Mouse (Mus musculus): ENCODE measurements around the gene Adam15. TPM values are rescaled to one million over a fixed set of nuclear protein-coding genes. Genes with fewer than 3 reads are reported as not detected.

The Adam15 gene
- total and polyA plus RNA-seq, 2 experiments from 2014 or later: 53.3 to 56.4 TPM

GRCm38 (mm10) chr3:89300071-89300470, 49.7 kb downstream of the Adam15 start:
- Histone ChIP-seq H3K9me3 (ENCODE audit: low read length) (no peaks in the 10 kb centered on the region), H3K9ac (no peak overlapping the region), H3K36me3 (ENCODE audit: insufficient read depth) (no peaks in the 10 kb centered on the region), H3K4me1 (ENCODE audit: insufficient read depth) (no peaks in the 10 kb centered on the region), H3K27me3 (ENCODE audit: insufficient read depth, low read length) (no peaks in the 10 kb centered on the region; the same call in 1 of the 2 replicates), H3K27ac (ENCODE audit: low read depth, low read length) (no peak overlapping the region), H3K4me2 (ENCODE audit: low read depth) (peak overlapping the region; percentile 32), H3K4me3 (ENCODE audit: low read depth, low read length) (no peak overlapping the region)
- TF ChIP-seq CTCF (IDR thresholded peaks at IDR 0.05; ENCODE audit: low read depth): no peak
- DNase-seq (no peak), ATAC-seq (no peak)
- WGBS: 62% methylated on average over 1 of the region's 1 CpGs

DNA sequence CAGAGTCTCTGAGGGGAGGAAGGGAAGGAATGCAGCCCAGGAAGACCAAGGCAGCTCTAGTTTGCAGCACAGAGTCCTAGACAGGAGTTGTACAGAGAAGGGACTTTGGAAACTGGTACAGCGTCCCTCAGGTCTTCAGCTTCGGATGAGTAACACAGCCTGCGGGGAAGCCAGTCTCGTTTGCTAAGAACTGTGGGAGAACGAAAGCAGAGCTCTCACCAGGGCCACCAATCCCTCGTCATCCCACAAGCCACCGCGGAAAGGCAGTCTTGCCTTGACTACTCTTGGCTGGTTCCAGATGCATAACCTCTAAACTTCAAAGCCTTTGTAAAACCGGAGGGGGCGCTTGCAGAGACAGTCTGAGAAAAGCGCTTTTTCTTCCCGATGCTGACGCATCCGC, 50.3 kb downstream of the Adam15 start:
- Histone ChIP-seq H3K9me3 (ENCODE audit: low read length) (no peaks in the 10 kb centered on the region), H3K4me2 (ENCODE audit: low read depth) (peak overlapping the region; percentile 32), H3K4me3 (ENCODE audit: low read depth, low read length) (no peak overlapping the region), H3K9ac (no peak overlapping the region), H3K27me3 (ENCODE audit: insufficient read depth, low read length) (no peaks in the 10 kb centered on the region; the same call in 1 of the 2 replicates), H3K27ac (ENCODE audit: low read depth, low read length) (no peak overlapping the region), H3K36me3 (ENCODE audit: insufficient read depth) (no peaks in the 10 kb centered on the region), H3K4me1 (ENCODE audit: insufficient read depth) (no peaks in the 10 kb centered on the region)
- ATAC-seq: peak; percentile 73
- peak; percentile 49 for DNase-seq
- TF ChIP-seq CTCF (IDR thresholded peaks at IDR 0.05; ENCODE audit: low read depth): peak; percentile 40
- 8% methylated on average over 14 of the region's 14 CpGs for WGBS

DNA sequence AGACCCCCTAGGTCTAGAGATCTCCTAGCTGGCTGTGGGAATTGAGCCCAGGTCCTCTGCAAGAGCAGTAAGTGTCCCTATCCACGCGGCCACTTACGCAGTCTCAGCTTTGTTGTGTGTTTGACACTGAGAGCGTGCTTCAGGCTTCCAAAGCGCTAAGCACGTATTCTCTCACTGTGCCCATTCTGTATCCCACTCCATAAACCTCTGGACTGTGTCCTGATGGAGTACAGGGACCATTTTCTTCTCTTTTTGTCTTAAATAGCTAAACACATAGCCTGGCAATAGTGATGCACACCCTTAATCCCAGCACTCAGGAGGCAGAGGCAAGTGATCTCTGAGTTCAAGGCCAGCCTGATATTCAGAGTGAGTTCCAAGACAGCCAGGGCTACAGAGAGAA, 50.9 kb downstream of the Adam15 start:
- Histone ChIP-seq H3K4me2 (ENCODE audit: low read depth) (no peak overlapping the region), H3K36me3 (ENCODE audit: insufficient read depth) (no peaks in the 10 kb centered on the region), H3K27ac (ENCODE audit: low read depth, low read length) (no peak overlapping the region), H3K9me3 (ENCODE audit: low read length) (no peaks in the 10 kb centered on the region), H3K4me1 (ENCODE audit: insufficient read depth) (no peaks in the 10 kb centered on the region), H3K9ac (no peak overlapping the region), H3K4me3 (ENCODE audit: low read depth, low read length) (no peak overlapping the region), H3K27me3 (ENCODE audit: insufficient read depth, low read length) (no peaks in the 10 kb centered on the region; the same call in 1 of the 2 replicates)
- DNase-seq (no peak), ATAC-seq (no peak)
- no peak for TF ChIP-seq CTCF (IDR thresholded peaks at IDR 0.05; ENCODE audit: low read depth)
- 69% methylated on average over 6 of the region's 6 CpGs for WGBS

DNA sequence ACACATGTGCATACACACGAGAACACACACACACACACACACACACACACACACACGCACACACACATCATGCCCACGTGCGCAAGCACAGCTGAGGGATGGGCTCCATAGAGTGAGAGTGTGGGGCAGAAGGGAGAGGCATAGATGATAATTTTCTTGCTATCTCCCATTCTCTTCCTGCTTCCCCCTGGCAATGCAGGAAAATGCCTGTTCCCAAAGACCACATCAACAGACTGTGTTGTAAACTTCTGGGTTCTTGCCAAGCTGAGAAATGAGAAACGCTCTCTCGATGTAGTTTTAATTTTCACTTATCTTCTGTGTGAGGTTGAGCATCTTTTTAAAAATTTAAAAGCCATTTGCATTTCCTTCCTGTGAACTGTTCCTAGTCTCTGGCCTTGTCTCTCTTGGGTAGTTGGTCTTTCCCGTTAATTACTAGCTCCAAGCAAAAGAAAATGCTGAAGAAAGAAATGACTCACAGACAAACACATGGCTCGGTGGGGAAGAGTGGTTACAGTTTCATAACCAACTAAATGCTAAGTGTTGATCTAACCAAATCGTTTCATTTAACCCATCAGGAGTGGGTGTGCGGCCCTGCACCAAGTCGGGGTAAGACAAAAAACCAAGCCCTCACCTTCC, 52.9 kb downstream of the Adam15 start:
- ATAC-seq (peak; percentile 77), DNase-seq (peak; percentile 60)
- Histone ChIP-seq H3K9me3 (ENCODE audit: low read length) (no peaks in the 10 kb centered on the region), H3K4me2 (ENCODE audit: low read depth) (no peak overlapping the region), H3K9ac (no peak overlapping the region), H3K27me3 (ENCODE audit: insufficient read depth, low read length) (no peaks in the 10 kb centered on the region; the same call in 1 of the 2 replicates), H3K4me1 (ENCODE audit: insufficient read depth) (no peaks in the 10 kb centered on the region), H3K4me3 (ENCODE audit: low read depth, low read length) (no peak overlapping the region), H3K36me3 (ENCODE audit: insufficient read depth) (no peaks in the 10 kb centered on the region), H3K27ac (ENCODE audit: low read depth, low read length) (no peak overlapping the region)
- 70% methylated on average over 11 of the region's 11 CpGs for WGBS
- no peak for TF ChIP-seq CTCF (IDR thresholded peaks at IDR 0.05; ENCODE audit: low read depth)

- no peak overlapping the region for H3K27ac ChIP-seq (ENCODE audit: low read depth, low read length)
- no peaks in the 10 kb centered on the region for H3K9me3 ChIP-seq (ENCODE audit: low read length)
- WGBS: 72% methylated on average over 8 of the region's 8 CpGs
- no peaks in the 10 kb centered on the region; the same call in 1 of the 2 replicates for H3K27me3 ChIP-seq (ENCODE audit: insufficient read depth, low read length)
- ATAC-seq: no peak
- H3K9ac ChIP-seq: no peak overlapping the region
- H3K36me3 ChIP-seq (ENCODE audit: insufficient read depth): no peaks in the 10 kb centered on the region
- no peaks in the 10 kb centered on the region for H3K4me1 ChIP-seq (ENCODE audit: insufficient read depth)
- no peak overlapping the region for H3K4me3 ChIP-seq (ENCODE audit: low read depth, low read length)
- no peak for DNase-seq
- no peak for TF ChIP-seq CTCF (IDR thresholded peaks at IDR 0.05; ENCODE audit: low read depth)
- no peak overlapping the region for H3K4me2 ChIP-seq (ENCODE audit: low read depth)
Observed at GRCm38 (mm10) chr3:89295685-89296230, 54.0 kb downstream of the Adam15 start.

DNA sequence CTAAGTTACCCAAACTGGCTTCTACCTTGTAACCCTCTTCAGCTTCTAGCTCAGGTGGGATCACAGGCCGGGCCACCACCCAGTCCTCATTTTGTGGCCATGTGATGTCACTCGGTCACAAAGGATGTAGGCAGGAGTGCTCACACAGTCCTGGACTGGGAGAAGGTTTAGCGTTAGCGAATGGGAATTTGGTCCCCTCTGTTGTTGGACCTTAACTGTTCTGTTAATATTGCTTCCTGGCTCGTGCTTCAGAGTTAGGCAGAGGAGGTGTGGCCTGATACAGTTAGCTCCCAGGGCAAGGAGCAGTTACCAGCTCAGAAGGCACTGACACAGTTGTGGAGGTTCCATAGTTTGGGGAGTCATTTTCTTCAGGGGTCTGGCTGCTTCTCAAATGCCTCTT, 55.6 kb downstream of the Adam15 start:
- Histone ChIP-seq H3K36me3 (ENCODE audit: insufficient read depth) (no peaks in the 10 kb centered on the region), H3K9ac (no peak overlapping the region), H3K27me3 (ENCODE audit: insufficient read depth, low read length) (no peaks in the 10 kb centered on the region), H3K4me3 (ENCODE audit: low read depth, low read length) (no peak overlapping the region), H3K4me1 (ENCODE audit: insufficient read depth) (no peaks in the 10 kb centered on the region), H3K4me2 (ENCODE audit: low read depth) (no peak overlapping the region), H3K9me3 (ENCODE audit: low read length) (no peaks in the 10 kb centered on the region), H3K27ac (ENCODE audit: low read depth, low read length) (no peak overlapping the region)
- DNase-seq (no peak), ATAC-seq (no peak)
- 79% methylated on average over 5 of the region's 5 CpGs for WGBS
- TF ChIP-seq CTCF (IDR thresholded peaks at IDR 0.05; ENCODE audit: low read depth): no peak

DNA sequence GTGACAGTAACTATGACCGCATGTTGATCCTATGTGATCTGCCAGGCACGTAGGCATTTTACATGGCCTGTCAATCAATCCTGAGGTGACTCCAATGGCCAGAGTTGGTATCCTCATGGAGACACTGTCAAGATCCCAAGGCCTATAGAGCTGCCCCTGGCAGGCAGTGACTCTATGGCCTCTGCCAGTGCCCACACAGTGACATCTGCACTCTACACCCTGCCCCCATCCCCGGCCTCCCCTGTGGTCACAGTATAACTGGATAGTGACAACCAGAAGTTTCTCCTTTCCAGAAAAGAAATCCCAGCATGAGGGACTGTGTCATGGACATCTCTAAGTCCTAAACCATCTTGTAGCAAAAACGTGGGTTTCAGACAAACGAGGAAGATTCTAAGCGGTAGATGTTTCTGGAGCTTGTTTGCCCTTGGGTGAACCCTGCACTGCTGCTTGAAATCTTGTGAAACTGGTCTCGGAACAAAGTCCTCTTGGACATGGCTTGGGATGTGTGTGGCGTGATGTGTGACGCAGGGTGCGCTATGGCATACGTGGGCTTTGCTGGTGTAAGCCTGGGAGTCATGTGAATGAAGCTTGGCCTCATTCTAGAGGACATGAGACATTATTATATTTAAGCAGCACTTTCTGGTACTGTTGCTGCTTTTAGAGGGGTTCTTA, 56.4 kb downstream of the Adam15 start:
- Histone ChIP-seq H3K27ac (ENCODE audit: low read depth, low read length) (no peak overlapping the region), H3K4me1 (ENCODE audit: insufficient read depth) (no peaks in the 10 kb centered on the region), H3K27me3 (ENCODE audit: insufficient read depth, low read length) (no peaks in the 10 kb centered on the region), H3K4me3 (ENCODE audit: low read depth, low read length) (no peak overlapping the region), H3K9me3 (ENCODE audit: low read length) (no peaks in the 10 kb centered on the region), H3K36me3 (ENCODE audit: insufficient read depth) (no peaks in the 10 kb centered on the region), H3K9ac (no peak overlapping the region), H3K4me2 (ENCODE audit: low read depth) (no peak overlapping the region)
- no peak for ATAC-seq
- TF ChIP-seq CTCF (IDR thresholded peaks at IDR 0.05; ENCODE audit: low read depth): no peak
- DNase-seq: no peak
- WGBS: 93% methylated on average over 11 of the region's 11 CpGs

All from forebrain, postnatal 0 days (tissue).